Mouse (Mus musculus) C2C12 (cell line): ENCODE data around the gene Gm21970.

Source experiments
- CEBPB ChIP-seq: IDR thresholded peaks from one replicate; pipeline ENCODE4 v1.6.1; 2011; ENCODE audit warnings: low read depth, mild to moderate bottlenecking, control low read depth, moderate library complexity
- CTCF ChIP-seq: IDR thresholded peaks from one replicate; pipeline ENCODE4 v1.5.1; 2011; ENCODE audit not compliant: control insufficient read depth, insufficient read depth, insufficient read length
- FOSL1 ChIP-seq: IDR thresholded peaks from one replicate; pipeline ENCODE4 v1.8.0; 2011; ENCODE audit warnings: mild to moderate bottlenecking, low read length; ENCODE audit not compliant: poor library complexity, insufficient read depth, severe bottlenecking
- MAX ChIP-seq: IDR thresholded peaks from one replicate; pipeline ENCODE4 v1.6.1; 2011; ENCODE audit warnings: mild to moderate bottlenecking, control low read depth
- MYOG ChIP-seq: IDR thresholded peaks from one replicate; pipeline ENCODE4 v1.6.1; 2011; ENCODE audit not compliant: control insufficient read depth, insufficient read length; ENCODE audit errors: extremely low read depth
- USF1 ChIP-seq: IDR thresholded peaks from one replicate; pipeline ENCODE4 v1.6.1; 2011; ENCODE audit warnings: low read depth, mild to moderate bottlenecking, control low read depth, moderate library complexity

DNA sequence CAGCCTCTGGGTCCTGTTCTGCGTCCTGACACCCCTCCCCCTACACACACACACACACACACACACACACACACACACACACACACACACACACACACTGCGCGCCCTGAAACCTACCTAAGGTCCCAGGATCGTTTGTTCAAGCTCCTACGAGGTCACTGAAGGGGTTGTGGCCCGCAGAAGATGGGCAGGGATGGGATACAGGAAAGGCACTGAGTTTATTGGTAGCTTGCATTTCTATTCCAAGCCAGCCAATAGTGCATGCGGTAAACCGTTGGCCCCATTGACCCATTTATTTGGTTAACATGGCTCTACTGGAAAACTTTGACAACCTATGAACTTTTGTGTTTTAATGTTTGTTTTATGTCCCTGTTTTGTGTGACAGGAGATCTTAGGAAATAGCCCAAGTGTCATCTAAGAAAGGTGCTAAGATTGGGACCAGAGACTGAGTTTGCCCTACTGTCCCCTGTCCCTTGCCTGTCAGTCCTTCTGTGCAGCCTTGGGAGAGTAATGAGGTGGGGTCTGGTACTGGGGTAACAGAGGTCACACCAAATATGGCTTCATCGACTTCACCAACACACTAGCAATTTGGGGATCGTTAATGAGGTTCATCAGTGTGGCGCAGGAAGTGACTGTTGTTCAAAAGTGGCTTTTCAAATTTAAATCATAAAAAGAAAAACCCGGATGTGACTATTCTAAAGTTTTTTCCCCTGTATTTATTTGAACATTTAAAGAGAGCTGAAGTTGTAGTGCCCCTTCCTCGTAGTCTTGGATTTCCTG, 17.9 kb upstream of the Gm21970 start:
- TF ChIP-seq CTCF (no peak), FOSL1 (no peak), MYOG (no peak), MAX (no peak), USF1 (no peak), CEBPB (no peak)
